Mouse (Mus musculus): ENCODE results near the gene Cul4a.
"Not testable (repeated sequence)": the region's sequence is repeated elsewhere in the genome, so short reads cannot be mapped to it uniquely, and the experiment has no call there.

Gene Cul4a

DNA sequence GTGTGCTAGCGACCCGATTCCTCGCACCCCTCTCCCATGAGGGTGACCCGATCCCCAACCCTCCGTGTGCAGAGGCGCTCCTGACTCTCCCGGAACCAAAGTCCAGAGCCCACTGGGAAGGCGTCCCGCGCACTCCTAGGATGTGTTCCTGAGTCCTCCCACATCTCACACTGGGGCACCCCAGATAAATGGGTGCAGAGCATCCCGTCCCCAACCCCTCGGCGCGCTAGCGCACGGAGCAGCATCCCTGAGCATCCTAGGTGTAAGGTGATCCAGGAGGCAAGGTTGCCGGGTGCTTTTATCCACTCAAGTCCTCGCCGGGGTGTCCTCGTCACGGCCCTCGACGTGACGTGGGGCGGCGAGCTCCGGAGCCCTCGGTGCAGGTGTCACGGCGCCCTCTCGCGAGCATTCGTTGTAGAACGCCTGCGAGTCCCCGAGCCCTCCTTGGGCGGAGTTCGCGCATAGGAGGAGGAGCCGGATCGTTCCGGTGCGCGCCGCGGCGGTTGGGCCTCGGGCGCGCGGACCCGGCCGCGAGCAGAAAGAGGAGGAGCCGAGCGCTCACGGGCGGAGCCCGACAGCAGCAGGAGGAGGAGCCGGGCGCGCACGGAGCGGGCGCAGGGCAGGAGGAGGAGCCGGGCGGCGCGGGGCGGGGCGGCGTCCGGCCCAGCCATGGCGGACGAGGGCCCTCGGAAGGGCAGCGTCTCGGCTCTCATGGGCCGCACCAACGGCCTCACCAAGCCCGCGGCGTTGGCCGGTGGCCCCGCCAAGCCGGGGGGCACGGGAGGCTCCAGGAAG, at the start of gene Cul4a, which contains the start of gene Pcid2:
Gene Cul4a (plus strand): TSS at position 535 of the 795 bp plus-strand sequence.
Gene Pcid2 (minus strand): TSS at position 373 of the 795 bp plus-strand sequence.
- DNase-seq (ENCODE audit: low spot score in 2 of 2) = peak; percentile 97 to 99

DNA sequence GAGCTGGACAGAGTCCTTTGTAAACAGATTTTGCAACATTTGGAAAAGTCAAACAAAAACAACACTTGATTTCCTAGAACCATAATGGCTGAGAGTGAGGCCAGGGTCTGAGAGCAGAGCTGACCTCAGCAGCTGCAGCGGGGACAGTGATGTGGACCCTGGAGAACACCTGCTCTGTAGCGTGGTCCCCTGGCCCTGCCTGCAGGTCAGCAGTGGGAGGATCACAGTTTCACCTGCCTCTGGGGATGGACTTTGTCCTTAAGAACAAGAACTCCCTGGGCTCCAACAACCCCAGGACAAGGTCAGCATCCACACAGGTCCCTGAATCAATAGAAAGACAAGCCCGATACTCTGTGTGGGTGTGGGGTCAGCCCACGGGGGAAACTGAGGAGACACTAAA, 48.1 kb upstream of the Cul4a start:
- DNase-seq (ENCODE audit: low spot score in 2 of 2) = no peak

DNA sequence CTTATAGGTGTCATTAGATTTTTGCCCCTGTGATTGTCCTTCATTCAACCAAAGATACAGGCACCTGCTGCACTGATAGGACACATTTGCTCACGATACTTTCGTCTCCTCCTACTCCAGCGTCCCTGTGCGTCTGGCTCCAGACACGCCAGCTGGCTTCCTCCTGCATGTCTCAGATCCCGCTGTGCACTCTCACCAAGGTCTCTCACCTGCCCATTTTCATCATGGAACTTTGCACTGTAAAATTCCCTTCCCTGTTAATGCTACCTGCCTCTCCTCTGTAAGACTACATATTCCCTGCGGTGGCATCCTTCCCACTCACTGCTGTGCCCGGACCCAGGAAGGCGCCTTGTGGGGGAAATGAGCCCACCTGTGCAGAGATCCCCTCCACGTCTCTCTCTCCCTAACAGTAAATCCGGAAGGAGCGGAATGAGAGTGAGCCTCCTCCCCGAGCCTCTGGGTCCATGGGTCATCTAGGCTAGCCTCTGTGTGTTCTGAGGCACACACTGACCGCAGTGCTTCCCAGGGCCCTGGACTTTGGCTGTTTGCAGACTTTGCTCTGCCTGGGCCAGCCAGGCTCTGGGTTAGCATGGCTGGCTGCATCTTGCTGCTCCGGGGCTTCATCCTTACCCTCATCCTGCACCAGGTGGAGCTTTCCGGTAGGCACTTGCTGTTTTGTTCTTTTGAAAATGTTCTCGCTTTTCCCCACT, 44.8 kb upstream of the Cul4a start, which contains the start of gene Proz:
Gene Proz (plus strand): TSS at position 474 of the 710 bp plus-strand sequence.
- no peak for DNase-seq (ENCODE audit: low spot score in 2 of 2)

GRCm38 (mm10) chr8:13063112-13063511, 42.3 kb upstream of the Cul4a start:
- no peak for DNase-seq (ENCODE audit: low spot score in 2 of 2)

DNA sequence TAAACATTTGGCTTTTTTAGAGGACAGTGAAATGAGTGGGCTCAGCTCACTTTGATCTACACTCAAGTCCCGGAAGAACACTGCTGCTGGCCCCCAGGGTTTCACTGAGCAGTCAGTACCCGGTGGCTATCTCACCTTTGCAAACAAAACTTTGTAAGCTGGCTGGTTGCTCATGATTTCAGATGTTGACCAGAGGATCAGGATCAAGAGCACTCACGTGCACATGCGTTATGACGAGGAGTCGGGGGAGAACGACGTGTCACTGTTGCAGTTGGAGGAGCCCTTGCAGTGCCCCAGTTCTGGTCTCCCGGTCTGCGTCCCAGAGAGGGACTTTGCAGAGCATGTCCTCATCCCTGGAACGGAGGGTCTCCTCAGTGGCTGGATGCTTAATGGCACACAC, 32.2 kb upstream of the Cul4a start:
- DNase-seq (ENCODE audit: low spot score in 2 of 2) = no peak

DNA sequence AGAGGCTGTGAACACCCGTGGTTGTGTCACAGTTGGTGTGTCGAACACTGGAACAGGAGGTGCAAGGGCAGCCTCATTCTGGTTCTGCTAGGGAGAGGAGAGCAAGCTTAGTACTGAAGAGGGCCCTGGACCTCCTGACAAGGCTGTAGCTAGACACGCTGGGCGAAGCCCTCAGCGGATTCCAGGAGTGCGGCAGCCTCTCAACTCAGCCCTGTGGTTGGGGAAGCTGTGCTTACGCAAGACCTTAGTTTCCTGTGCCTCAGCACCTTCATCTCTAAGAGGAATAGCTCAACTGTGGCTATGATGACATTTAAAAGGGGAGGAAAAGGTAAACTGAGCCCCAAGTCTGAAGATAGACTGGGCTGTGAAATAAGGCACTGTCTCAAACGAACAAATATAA, 30.4 kb upstream of the Cul4a start:
- DNase-seq (ENCODE audit: low spot score in 2 of 2) = peak in 1 of 2 experiments; percentile 19

GRCm38 (mm10) chr8:13075579-13075978, 29.8 kb upstream of the Cul4a start:
- DNase-seq (ENCODE audit: low spot score in 2 of 2) = not testable (repeated sequence)

- no peak for DNase-seq (ENCODE audit: low spot score in 2 of 2)
These were observed 27.9 kb upstream of the Cul4a start for GRCm38 (mm10) chr8:13077542-13077941.

GRCm38 (mm10) chr8:13104691-13105086, 732 bp upstream of the Cul4a start:
- DNase-seq (ENCODE audit: low spot score in 2 of 2) = peak; percentile 92 to 97

DNA sequence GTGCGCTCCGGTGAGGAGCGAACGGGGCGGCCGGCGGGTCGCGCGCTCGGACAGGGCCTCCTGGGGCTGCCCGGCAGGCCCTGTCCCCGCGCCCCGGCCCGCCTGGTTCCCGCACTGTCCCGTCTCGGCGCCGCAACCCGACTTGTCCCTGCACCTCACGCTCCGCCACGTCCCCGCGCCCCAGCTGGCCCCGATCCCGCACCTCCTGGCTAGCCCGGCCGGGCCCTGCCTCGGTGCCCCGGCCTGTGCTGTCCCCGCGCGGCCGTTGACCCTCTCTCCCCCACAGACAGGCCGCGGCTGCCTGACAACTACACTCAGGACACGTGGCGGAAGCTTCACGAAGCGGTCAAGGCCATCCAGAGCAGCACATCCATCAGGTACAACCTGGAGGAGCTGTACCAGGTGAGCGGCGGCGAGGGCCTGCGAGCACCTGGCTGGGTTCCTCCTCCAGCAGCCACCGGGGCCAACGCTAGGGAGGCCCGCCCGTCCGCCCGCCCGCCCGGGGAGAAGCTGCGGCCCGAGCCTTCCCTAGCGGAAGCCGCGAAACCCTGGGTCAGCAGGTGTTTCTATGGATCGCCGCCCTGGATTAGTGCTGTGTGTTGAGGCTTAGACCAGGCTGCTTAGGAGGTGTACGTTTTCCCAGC, 609 bp downstream of the Cul4a start:
- peak; percentile 68 to 88 for DNase-seq (ENCODE audit: low spot score in 2 of 2)

- peak; percentile 77 to 86 for DNase-seq (ENCODE audit: low spot score in 2 of 2)
These were observed 2.7 kb downstream of the Cul4a start for GRCm38 (mm10) chr8:13107990-13108638.

GRCm38 (mm10) chr8:13108967-13109366, 3.5 kb downstream of the Cul4a start:
- peak; percentile 69 to 75 for DNase-seq (ENCODE audit: low spot score in 2 of 2)

DNA sequence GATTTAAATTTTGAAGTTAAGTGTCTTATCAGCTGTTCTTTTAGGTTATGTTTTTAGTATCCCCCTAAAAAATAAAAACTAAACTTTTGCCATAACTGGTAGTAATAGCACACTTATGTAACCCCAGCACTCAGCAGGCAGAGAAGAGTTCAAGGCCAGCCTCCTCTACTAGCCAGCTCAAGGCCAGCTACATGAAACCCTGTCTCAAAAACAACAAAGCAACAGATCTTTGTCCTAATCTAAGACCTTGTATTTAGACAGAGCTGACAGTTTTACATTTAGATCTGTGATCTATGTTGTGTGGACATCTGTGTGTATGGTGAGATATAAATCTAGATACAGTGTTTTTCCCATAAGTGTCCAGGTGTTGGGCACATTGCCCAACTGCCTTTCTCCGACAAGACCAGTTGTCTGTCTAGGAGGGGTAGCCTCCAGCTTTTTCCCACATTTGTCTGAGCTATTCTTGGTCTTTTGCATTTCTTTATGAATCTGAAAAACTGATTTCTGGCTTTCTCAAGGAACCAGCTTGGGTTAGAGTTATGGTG, 4.1 kb downstream of the Cul4a start:
- no peak for DNase-seq (ENCODE audit: low spot score in 2 of 2)

GRCm38 (mm10) chr8:13111917-13112316, 6.5 kb downstream of the Cul4a start:
- DNase-seq (ENCODE audit: low spot score in 2 of 2) = no peak

DNA sequence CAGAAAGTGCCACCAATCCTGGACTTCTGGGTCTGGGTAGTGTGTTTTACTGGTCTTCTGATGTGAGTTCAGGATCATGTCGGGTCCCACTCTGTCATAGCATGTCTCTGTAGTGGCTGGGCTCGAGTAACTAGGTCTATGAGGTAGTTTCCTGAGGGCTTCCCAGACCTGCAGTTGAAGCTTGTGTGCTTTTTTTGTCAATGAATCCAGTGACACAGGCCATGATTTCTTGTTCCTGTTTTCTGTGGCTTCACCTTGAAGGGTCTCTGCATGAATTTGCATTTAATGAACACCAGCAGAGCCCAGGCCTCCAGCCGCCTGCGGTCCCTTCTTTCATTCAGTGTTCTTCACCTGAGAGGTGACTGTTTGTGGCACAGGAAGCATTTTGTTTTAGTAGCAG, 7.8 kb downstream of the Cul4a start:
- DNase-seq (ENCODE audit: low spot score in 2 of 2) = no peak

GRCm38 (mm10) chr8:13117096-13117495, 11.7 kb downstream of the Cul4a start:
- no peak for DNase-seq (ENCODE audit: low spot score in 2 of 2)

- no peak for DNase-seq (ENCODE audit: low spot score in 2 of 2)
These were observed 13.1 kb downstream of the Cul4a start for GRCm38 (mm10) chr8:13118516-13118915.

DNA sequence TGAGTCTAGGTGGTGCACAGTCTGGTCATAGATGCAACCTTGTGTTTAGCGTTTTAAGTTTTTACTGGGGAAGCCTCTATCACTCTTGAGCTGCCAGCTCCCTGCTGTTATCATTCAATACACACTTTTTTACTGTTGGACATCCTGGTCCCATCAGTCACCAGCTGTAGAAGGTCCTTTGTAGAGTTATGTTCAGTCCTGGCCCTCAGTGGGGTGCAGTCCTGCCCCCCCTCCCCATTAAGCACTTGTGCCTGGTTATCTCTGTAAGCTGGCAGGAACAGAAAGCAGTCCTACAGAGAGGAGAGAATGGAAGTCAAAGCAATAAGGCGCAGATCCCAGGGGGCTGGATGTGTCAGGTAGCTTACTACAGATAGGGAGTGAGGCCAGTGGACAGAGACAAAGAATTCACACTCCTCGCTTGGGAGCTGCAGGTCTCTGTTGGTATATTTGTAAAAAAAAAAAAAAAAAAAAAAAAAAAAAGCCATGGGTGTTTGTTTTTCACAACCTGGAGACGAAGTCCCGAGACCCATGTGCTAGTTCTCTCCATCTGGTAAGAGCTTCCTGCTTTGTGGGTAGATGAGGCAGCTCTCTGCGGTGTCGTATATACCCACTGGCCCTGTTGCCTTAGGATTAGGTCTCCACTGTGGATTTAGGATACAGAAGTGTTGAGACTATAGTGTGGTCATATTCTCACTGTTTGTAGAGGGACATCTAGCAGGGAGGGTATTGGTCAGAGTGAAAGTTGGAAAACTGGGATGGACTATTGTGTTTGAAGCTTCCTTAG, 15.7 kb downstream of the Cul4a start:
- peak; percentile 38 to 60 for DNase-seq (ENCODE audit: low spot score in 2 of 2)

DNA sequence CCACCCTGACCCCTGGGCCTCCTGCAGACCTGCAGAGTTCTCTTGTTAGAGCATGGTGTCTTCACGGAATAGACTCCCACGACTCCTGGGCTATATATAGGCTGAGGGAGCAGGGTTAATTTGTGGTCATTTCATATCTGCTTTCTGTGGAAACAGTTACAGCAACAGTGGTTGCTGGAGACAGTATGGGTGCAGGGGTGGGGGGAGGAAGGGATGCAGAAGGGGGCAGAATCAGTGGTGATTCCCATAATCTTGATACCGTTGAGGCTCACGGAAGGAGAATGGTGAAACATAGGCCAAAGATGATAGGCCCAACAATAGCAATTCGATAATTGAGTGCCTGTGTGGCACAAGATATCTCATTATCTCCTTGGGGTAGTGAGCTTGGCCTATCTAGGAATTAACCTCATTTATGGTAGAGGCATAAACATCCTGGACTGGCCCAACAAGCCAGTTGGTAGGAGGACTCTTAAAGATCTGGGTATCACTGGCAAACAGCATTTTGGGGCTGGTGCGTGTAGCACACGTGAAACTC, 17.5 kb downstream of the Cul4a start:
- DNase-seq (ENCODE audit: low spot score in 2 of 2) = no peak

- no peak for DNase-seq (ENCODE audit: low spot score in 2 of 2)
These were observed 19.5 kb downstream of the Cul4a start for GRCm38 (mm10) chr8:13124897-13125296.

All from spleen, postnatal 4 days (tissue).